Mouse (Mus musculus) neural tube, embryonic 13.5 days (tissue): Measurements from ENCODE around the gene Arhgef7. TPM values are rescaled to one million over a fixed set of nuclear protein-coding genes. Genes with fewer than 3 reads are reported as not detected.
A peak's percentile ranks its signal among the peaks of the same experiment; 100 is the strongest.
"Not testable (repeated sequence)": the region's sequence is repeated elsewhere in the genome, so short reads cannot be mapped to it uniquely, and the experiment has no call there.

Experiments used
- ATAC-seq: fragments of 200-750 bp; cut with Nextera tagmentation; 2 replicates; pipeline ENCODE4 v1.8.0; 2017; ENCODE audit warnings: low read depth, mild to moderate bottlenecking, moderate TSS enrichment, moderate library complexity
- H3K27ac ChIP-seq: fragments of 300-500 bp; sonication (generic); replicated peaks from 2 replicates; pipeline ENCODE4 v1.5.1; 2015; ENCODE audit warnings: moderate library complexity, mild to moderate bottlenecking, inconsistent platforms
- H3K27me3 ChIP-seq: fragments of 300-500 bp; sonication (generic); 2 replicates; pipeline ENCODE4 v1.6.1; 2015; ENCODE audit warnings: mild to moderate bottlenecking, inconsistent platforms
- H3K36me3 ChIP-seq: fragments of 300-500 bp; sonication (generic); 2 replicates; pipeline ENCODE4 v1.6.1; 2015; ENCODE audit warnings: mild to moderate bottlenecking, inconsistent platforms
- H3K4me1 ChIP-seq: fragments of 300-500 bp; sonication (generic); replicated peaks from 2 replicates; pipeline ENCODE4 v1.6.1; 2015; ENCODE audit warnings: inconsistent platforms
- H3K4me2 ChIP-seq: fragments of 300-500 bp; sonication (generic); 2 replicates; pipeline ENCODE4 v1.6.1; 2015; ENCODE audit warnings: inconsistent platforms, mild to moderate bottlenecking, moderate library complexity
- H3K4me3 ChIP-seq: fragments of 300-500 bp; sonication (generic); 2 replicates; pipeline ENCODE4 v1.5.1; 2015; ENCODE audit warnings: mild to moderate bottlenecking, inconsistent platforms
- H3K9ac ChIP-seq: fragments of 300-500 bp; sonication (generic); 2 replicates; pipeline ENCODE4 v1.6.1; 2015; ENCODE audit warnings: moderate library complexity, mild to moderate bottlenecking, inconsistent platforms
- H3K9me3 ChIP-seq: fragments of 300-500 bp; sonication (generic); 2 replicates; pipeline ENCODE4 v1.6.1; 2016; ENCODE audit warnings: inconsistent platforms
- WGBS: fragments of 180-500 bp; shearing (Covaris S2); methylation state at CpG from one replicate; pipeline ENCODE4 v1.1.7; 2015; 5-methylcytosine and 5-hydroxymethylcytosine counted together
- polyA plus RNA-seq: library from polyadenylated mRNA; unstranded; fragments of >200 nt; fragmentation: Nextera tagmentation; extraction: Ambion mirVana; gene quantifications from 2 replicates; pipeline ENCODE4 v1.2.1, GENCODE M21; 2015

Arhgef7 gene
- polyA plus RNA-seq, 1 experiment from 2014 or later: 61.6 TPM

DNA sequence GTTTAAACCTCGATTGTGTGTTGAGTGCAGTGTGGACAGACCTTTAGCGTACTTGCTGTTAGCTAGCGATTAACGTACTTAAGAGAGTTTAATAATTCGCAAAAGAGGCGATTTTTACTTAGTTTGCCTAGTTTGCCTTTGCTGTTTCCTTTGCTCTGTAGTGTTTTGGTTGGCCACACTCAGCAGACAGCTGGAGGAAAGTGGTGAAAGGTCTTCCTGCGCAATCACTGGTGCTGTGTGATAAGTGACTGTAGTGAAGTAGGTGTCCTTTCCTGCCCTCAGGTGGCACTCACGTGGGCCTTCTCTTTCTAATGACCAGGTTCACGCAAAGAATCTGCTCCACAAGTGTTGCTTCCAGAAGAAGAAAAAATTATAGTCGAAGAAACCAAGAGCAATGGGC, 103.7 kb downstream of the Arhgef7 start:
- Histone ChIP-seq H3K4me2 (no peak overlapping the region), H3K36me3 (peaks cover 71% of the 10 kb centered on the region), H3K27me3 (no peaks in the 10 kb centered on the region), H3K4me3 (no peak overlapping the region), H3K9me3 (no peaks in the 10 kb centered on the region), H3K9ac (no peak overlapping the region), H3K4me1 (peaks cover 34% of the 10 kb centered on the region), H3K27ac (no peak overlapping the region)
- WGBS: 92% methylated on average over 10 of the region's 10 CpGs
- ATAC-seq: no peak

- H3K9ac ChIP-seq: no peak overlapping the region
- ATAC-seq: no peak
- no peaks in the 10 kb centered on the region for H3K9me3 ChIP-seq
- H3K4me3 ChIP-seq: no peak overlapping the region
- H3K27me3 ChIP-seq: no peaks in the 10 kb centered on the region
- peaks cover 34% of the 10 kb centered on the region for H3K4me1 ChIP-seq
- no peak overlapping the region for H3K27ac ChIP-seq
- H3K36me3 ChIP-seq: peaks cover 67% of the 10 kb centered on the region
- H3K4me2 ChIP-seq: no peak overlapping the region
- WGBS: 92% methylated on average over 5 of the region's 5 CpGs
Observed at GRCm38 (mm10) chr8:11831939-11832338, 104.4 kb downstream of the Arhgef7 start.

DNA sequence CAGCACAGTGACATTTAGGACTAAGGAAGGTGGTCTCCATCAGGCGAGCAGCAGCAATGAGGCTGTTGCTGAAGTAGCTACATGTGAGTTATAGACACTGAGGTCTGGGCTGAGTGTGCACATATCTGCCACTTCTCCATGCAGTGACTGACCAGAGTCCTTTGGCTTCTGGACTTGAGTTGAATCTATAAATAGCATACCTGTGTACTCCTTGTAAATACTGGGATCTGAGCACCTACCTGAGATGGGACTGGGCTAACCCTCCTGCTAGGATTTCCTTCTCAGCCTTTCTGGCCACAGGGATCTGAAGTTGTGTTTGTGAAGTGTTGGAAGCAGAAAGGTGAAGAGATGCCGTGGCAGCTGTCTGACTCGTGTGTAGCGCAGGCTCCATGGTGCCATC, 105.6 kb downstream of the Arhgef7 start:
- Histone ChIP-seq H3K9ac (no peak overlapping the region), H3K4me1 (peaks cover 25% of the 10 kb centered on the region), H3K27me3 (no peaks in the 10 kb centered on the region), H3K4me3 (no peak overlapping the region), H3K4me2 (no peak overlapping the region), H3K36me3 (peaks cover 64% of the 10 kb centered on the region), H3K27ac (no peak overlapping the region), H3K9me3 (no peaks in the 10 kb centered on the region)
- ATAC-seq: no peak
- WGBS: 93% methylated on average over 4 of the region's 4 CpGs

- H3K4me2 ChIP-seq: no peak overlapping the region
- peaks cover 56% of the 10 kb centered on the region for H3K36me3 ChIP-seq
- no peak overlapping the region for H3K9ac ChIP-seq
- no peaks in the 10 kb centered on the region for H3K27me3 ChIP-seq
- no peaks in the 10 kb centered on the region for H3K9me3 ChIP-seq
- WGBS: 89% methylated on average over 5 of the region's 5 CpGs
- no peak for ATAC-seq
- peaks cover 24% of the 10 kb centered on the region for H3K4me1 ChIP-seq
- H3K4me3 ChIP-seq: no peak overlapping the region
- no peak overlapping the region for H3K27ac ChIP-seq
Observed at GRCm38 (mm10) chr8:11834200-11834599, 106.7 kb downstream of the Arhgef7 start.

GRCm38 (mm10) chr8:11834691-11835090, 107.2 kb downstream of the Arhgef7 start:
- 95% methylated on average over 16 of the region's 16 CpGs for WGBS
- H3K4me2 ChIP-seq: no peak overlapping the region
- H3K4me3 ChIP-seq: no peak overlapping the region
- no peak overlapping the region for H3K27ac ChIP-seq
- H3K36me3 ChIP-seq: peaks cover 56% of the 10 kb centered on the region
- ATAC-seq: no peak
- H3K4me1 ChIP-seq: peaks cover 24% of the 10 kb centered on the region
- no peaks in the 10 kb centered on the region for H3K27me3 ChIP-seq
- no peaks in the 10 kb centered on the region for H3K9me3 ChIP-seq
- H3K9ac ChIP-seq: no peak overlapping the region

- WGBS: 94% methylated on average over 5 of the region's 5 CpGs
- Histone ChIP-seq H3K9ac (no peak within 1 kb of the TSS), H3K27ac (peak within 1 kb of the TSS; percentile 71), H3K9me3 (no peaks in the 10 kb centered on the region), H3K4me2 (no peak within 1 kb of the TSS), H3K36me3 (peaks cover 17% of the 10 kb centered on the region), H3K4me3 (no peak within 1 kb of the TSS), H3K4me1 (peaks cover 40% of the 10 kb centered on the region), H3K27me3 (no peaks in the 10 kb centered on the region)
- ATAC-seq: no peak
Observed at GRCm38 (mm10) chr8:11840174-11840573, 112.7 kb downstream of the Arhgef7 start, which contains the start of gene Tex29. Tex29 (plus strand) TSS chr8:11840474.

GRCm38 (mm10) chr8:11841571-11841970, 114.0 kb downstream of the Arhgef7 start:
- Histone ChIP-seq H3K27ac (peak overlapping the region; percentile 71), H3K4me2 (no peak overlapping the region), H3K27me3 (no peaks in the 10 kb centered on the region), H3K9me3 (no peaks in the 10 kb centered on the region), H3K9ac (no peak overlapping the region), H3K36me3 (peaks cover 5% of the 10 kb centered on the region; the same call in 1 of the 2 replicates), H3K4me3 (no peak overlapping the region), H3K4me1 (peaks cover 40% of the 10 kb centered on the region)
- peak; percentile 32; the same call in 1 of the 2 replicates for ATAC-seq
- 15% methylated on average over 8 of the region's 8 CpGs for WGBS

GRCm38 (mm10) chr8:11842757-11843156, 115.2 kb downstream of the Arhgef7 start:
- no peak overlapping the region for H3K9ac ChIP-seq
- H3K9me3 ChIP-seq: no peaks in the 10 kb centered on the region
- ATAC-seq: no peak
- H3K36me3 ChIP-seq: no peaks in the 10 kb centered on the region
- no peak overlapping the region for H3K4me3 ChIP-seq
- H3K27me3 ChIP-seq: no peaks in the 10 kb centered on the region
- H3K4me2 ChIP-seq: no peak overlapping the region
- 89% methylated on average over 8 of the region's 8 CpGs for WGBS
- H3K4me1 ChIP-seq: peaks cover 40% of the 10 kb centered on the region
- no peak overlapping the region for H3K27ac ChIP-seq

- peaks cover 40% of the 10 kb centered on the region for H3K4me1 ChIP-seq
- H3K27me3 ChIP-seq: no peaks in the 10 kb centered on the region
- no peaks in the 10 kb centered on the region for H3K9me3 ChIP-seq
- no peaks in the 10 kb centered on the region for H3K36me3 ChIP-seq
- H3K9ac ChIP-seq: no peak overlapping the region
- H3K4me2 ChIP-seq: no peak overlapping the region
- ATAC-seq: no peak
- H3K4me3 ChIP-seq: no peak overlapping the region
- peak overlapping the region; percentile 61 for H3K27ac ChIP-seq
- 71% methylated on average over 13 of the region's 13 CpGs for WGBS
Observed at GRCm38 (mm10) chr8:11843677-11844315, 116.3 kb downstream of the Arhgef7 start.

DNA sequence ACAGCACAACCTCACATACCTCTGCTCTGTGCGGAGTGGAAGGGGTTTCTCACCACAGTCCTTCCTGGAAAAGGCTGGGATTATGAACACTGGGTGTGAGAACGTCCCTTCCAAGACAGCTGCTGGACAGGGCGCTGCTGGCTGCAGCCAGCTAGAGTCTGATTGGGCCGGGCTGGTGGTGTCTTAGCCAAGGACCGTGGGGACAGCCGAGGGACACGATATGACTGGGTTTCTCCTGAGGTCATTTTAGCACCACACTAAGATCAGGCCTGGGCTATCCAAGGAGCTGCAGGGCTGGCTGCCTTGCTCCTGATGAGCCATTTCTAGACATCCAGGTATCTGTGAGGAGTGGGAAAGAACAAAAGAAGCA, 116.8 kb downstream of the Arhgef7 start:
- WGBS: 90% methylated on average over 7 of the region's 7 CpGs
- ATAC-seq: no peak
- peaks cover 37% of the 10 kb centered on the region for H3K4me1 ChIP-seq

DNA sequence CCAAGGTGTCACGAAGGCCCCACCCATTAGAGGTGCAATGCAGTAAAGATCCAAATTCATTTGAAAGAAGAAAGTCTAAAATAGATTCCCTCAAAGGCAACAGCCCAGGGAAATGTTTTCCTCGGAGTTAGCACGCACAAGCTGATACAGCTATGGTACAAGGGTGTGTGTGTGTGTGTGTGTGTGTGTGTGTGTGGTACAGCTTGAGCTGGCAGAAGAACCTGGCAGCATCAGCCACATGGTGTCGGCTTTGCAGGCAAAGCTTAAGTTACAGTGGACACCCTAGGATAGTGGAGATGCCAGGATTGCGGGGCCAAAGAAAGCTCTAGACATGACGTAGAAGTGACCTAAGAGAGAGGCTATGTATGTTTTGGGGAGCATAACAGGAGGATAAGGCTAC, 119.3 kb downstream of the Arhgef7 start:
- Histone ChIP-seq H3K9ac (no peak overlapping the region), H3K27me3 (no peaks in the 10 kb centered on the region)
- WGBS: 97% methylated on average over 6 of the region's 6 CpGs

More for the DNA sequence above, 116.8 kb downstream of the Arhgef7 start:
- Histone ChIP-seq H3K36me3 (no peaks in the 10 kb centered on the region), H3K9me3 (no peaks in the 10 kb centered on the region), H3K27ac (peak overlapping the region; percentile 61), H3K27me3 (no peaks in the 10 kb centered on the region), H3K4me2 (no peak overlapping the region), H3K9ac (no peak overlapping the region), H3K4me3 (no peak overlapping the region)

GRCm38 (mm10) chr8:11867832-11868231, 140.3 kb downstream of the Arhgef7 start:
- Histone ChIP-seq H3K4me3 (no peak overlapping the region), H3K36me3 (no peaks in the 10 kb centered on the region), H3K27me3 (no peaks in the 10 kb centered on the region), H3K4me2 (no peak overlapping the region), H3K9ac (no peak overlapping the region), H3K4me1 (no peaks in the 10 kb centered on the region), H3K27ac (no peak overlapping the region), H3K9me3 (no peaks in the 10 kb centered on the region)
- ATAC-seq: no peak

More for the DNA sequence above, 119.3 kb downstream of the Arhgef7 start:
- Histone ChIP-seq H3K4me1 (peaks cover 19% of the 10 kb centered on the region), H3K9me3 (no peaks in the 10 kb centered on the region), H3K4me2 (no peak overlapping the region), H3K36me3 (no peaks in the 10 kb centered on the region), H3K27ac (no peak overlapping the region), H3K4me3 (no peak overlapping the region)
- no peak for ATAC-seq

- H3K4me3 ChIP-seq, H3K27ac ChIP-seq, H3K27me3 ChIP-seq, ATAC-seq, H3K9me3 ChIP-seq, H3K9ac ChIP-seq, H3K4me2 ChIP-seq, H3K4me1 ChIP-seq, H3K36me3 ChIP-seq: not testable (repeated sequence)
- WGBS: 93% methylated on average over 6 of the region's 6 CpGs
Observed at GRCm38 (mm10) chr8:11874227-11874626, 146.7 kb downstream of the Arhgef7 start.
